Mouse (Mus musculus): ENCODE measurements around the gene Tbp.
"Not testable (repeated sequence)": the region's sequence is repeated elsewhere in the genome, so short reads cannot be mapped to it uniquely, and the experiment has no call there.

The Tbp gene

DNA sequence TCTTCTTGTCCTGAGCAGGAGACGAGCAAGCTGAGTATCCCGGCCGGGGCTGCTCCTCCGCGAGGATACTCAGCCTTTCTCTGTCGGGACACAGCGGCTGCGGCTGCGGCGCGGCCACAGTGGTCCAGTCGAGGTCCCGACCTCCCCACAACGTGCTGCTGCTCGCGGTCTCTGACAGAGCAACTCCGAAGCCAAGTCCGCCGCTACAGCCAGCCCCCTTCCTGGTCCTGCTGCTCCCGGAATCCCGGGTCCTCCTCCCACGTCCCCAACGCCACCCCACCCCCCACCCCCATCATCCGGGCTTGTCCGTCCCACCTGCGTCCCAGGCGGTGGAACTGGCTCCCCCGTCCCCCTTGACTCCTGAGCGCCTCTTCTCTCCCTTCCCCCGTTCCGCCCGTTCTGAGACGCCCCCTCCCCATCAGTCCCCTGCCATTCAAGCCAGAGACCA is 36.8 kb downstream of the Tbp start:
- no peak for DNase-seq (ENCODE audit: low read depth)

DNA sequence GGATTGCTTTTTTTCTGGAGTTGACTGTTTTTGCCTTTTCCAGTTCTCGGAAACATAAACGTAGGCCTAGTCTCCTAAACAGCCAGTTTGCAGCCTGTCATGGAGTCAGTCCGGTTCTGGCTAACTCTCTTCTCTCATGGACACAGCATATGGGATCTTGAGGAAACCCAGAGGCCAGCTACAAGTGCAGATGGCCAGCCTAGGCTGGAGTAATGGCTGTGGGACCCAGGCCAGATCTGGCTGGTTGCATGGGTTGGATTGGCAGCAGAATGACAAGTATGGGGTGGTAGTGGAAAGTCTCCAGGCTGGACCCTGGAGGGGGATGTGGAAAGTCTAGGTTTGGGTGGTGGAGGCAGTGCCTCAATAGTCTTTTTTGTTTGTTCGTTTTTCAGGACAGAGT is 40.6 kb downstream of the Tbp start:
- DNase-seq (ENCODE audit: low read depth): no peak

DNA sequence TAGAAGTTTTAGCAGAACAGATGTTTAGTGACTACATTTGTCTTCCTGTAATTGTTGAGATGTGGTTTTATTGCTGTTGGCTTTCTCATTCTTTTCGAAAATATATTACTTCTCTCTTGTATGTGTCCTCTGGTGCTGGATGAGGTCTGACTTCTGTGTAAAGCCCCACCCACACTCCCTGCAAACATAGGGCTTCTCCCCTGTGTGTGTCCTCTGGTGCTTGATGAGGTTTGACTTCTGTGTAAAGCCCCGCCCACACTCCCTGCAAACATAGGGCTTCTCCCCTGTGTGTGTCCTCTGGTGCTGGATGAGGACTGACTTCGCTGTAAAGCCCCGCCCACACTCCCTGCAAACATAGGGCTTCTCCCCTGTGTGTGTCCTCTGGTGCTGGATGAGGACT is 44.2 kb downstream of the Tbp start:
- DNase-seq (ENCODE audit: low read depth): not testable (repeated sequence)

DNA sequence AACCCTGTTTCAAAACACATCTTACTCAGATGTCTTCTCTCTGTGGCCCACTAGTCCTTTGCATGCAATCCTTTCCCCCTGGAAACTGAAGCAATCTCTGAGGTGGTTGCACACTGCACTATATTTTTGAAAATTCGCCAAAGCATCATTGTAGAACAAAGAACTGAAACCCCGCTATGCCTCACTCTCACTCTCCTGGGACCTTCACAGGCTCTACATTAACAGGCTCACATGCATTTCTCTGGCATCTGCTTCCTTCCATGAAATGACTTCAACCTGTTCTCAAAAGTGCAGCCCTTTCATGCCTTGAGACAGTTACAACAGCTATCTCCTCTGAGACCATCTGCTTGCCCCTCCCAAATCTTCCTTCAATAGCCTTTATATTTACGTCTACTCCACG is 46.8 kb downstream of the Tbp start:
- no peak for DNase-seq (ENCODE audit: low read depth)

DNA sequence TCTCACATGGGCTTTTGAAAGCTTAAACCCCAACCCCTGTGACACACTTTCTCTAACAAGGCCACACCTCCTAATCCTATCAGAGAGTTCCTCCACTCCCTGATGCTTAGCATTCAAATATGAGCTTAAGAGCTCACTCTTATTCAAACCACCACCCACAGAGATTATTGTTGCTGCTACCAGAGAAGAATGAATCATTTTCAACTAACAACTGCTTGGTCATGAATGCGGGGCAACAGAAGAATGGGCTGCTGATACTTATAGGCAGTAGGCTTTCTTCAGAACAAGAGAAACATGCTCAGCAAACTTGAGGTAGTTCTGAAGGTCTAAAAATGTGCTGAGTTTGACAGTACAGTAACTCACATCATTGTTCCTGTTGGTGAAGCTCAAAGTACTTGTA is 50.0 kb downstream of the Tbp start:
- no peak for DNase-seq (ENCODE audit: low read depth)

DNA sequence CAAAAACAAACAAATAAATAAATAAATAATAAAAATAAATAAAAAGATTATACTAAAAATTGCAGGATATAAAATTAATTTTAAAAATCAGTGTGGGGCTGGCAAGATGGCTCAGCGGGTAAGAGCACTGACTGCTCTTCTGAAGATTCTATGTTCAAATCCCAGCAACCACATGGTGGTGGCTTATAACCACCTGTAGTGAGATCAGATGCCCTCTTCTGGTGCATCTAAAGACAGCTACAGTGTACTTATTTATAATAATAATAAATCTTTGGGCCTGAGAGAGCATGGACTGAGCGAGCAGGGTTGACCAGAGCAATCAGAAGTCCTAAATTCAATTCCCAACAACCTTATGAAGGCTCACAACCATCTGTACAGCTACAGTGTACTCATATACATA is 60.3 kb downstream of the Tbp start:
- DNase-seq (ENCODE audit: low read depth): peak; percentile 11

DNA sequence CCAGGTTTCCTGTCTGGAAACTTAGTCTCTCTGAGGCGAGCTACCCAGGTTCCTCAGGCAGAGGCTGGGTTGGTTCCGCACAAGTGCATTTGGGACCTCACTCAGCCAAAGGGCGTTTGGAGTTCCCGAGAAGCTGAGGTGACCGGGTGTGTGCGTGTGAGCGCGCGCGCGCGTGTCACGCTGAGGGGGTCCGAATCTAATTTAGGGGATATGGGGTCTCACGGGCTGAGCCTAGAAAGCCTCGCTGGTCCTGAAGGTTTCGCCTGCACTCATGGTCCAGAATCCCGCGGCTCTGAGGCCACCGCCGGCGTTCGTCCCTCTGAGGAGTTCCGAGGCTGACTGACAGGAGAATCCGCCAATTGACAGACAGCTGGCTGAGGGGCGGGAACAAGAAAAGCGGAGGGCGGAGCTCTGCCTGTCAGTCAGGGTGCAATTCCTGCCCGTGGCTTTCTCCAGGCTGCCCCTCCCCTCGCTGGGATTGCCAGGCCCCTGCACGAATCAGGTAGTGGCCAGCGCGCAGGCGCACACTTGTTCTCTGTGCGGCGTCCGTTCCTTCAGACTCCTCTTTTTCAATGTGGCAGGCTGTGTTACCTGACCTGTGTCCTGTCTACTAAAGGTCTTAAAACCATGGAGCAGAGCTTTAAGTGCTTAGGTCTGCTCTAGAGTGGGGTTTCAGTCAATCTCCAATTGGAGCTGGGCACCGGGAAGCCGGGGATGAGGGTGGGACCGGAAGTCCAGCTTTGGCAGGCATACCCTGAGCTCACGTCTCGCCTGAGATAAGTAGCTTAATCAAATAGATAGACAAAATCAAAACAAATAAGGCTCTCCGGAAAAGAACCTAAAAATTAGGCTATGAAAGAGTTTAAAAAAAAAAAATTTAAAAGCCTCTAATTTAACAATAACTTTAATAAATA is 64.6 kb downstream of the Tbp start, which contains the start of gene Prdm9:
Prdm9 (minus strand) TSS at position 341 of the 914 bp plus-strand sequence.
- peak; percentile 99 for DNase-seq (ENCODE audit: low read depth)

DNA sequence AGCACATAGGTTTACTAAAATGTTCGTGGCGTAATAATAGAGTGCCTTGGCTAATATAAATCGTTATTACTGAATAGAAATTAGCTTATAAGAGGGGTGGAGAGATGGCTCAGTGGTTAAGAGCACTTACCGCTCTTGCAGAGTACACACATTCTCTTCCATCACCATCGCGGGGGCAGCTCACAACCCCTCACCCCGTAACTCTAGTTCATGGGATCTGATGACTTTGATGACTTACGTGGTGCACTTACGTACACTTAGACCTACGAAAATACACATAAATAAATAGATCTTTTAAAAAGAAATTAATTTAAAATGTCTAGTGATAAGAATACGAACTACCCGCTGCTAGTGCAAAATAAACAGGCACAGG is 65.2 kb downstream of the Tbp start:
- peak; percentile 3 for DNase-seq (ENCODE audit: low read depth)

DNA sequence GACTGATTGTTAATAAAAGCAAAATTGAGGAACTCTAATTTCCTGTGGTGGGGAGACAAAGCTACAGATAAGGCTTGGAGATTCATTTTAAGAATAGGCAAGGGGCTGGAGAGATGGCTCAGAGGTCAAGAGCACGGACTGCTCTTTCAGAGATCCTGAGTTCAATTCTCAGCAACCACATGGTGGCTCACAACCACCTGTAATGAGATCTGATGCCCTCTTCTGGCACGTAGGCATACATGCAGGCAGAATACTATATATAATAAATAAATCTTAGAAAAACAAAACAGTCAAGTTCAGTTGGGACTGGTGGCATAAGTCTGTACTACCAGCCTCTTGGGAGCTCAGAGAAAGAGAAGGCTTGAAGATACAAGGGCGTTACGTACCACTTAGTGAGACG is 67.2 kb downstream of the Tbp start:
- DNase-seq (ENCODE audit: low read depth): no peak

DNA sequence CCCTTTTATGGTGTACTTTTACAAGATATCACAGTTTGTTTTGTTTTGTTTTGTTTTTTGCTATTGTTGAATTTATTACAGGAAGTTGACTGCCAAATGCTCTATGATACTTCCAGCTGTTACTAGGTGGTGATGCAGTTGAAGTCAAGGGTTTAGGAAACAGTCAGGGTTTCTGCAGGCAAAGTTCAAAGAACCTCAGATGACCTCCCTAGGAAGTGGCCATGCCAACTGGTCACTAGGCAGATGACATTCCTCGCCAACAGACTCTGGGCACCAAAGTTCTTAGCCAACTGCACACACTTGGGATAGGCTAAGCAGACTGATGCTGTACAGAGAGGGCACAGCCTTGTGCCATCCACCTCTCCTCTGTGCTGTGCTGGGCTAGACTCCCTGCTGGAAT is 75.4 kb downstream of the Tbp start:
- no peak for DNase-seq (ENCODE audit: low read depth)

DNA sequence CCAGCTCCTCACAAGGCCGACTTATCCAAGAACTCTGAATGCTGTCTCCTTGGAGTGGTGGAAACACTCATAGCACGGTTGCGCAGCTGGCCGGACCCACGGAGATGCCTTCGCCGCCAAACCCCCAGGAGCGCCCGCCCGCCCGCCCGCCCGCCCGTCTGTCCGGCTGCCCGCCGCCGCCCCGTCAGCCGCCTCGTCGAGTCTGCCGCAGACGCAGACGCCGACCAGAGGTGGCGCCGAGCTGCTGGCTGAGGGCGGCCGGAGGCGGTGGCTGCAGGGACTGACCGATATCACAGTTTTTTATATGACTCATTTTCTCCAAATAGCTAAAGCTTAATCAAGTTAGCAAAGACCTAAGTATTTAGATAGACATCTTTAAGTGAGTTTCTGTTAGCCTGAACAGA is 77.6 kb downstream of the Tbp start:
- DNase-seq (ENCODE audit: low read depth): no peak
